Mouse (Mus musculus) stomach, embryonic 14.5 days (tissue): ENCODE results near the gene 4930518I15Rik. TPM values are rescaled to one million over a fixed set of nuclear protein-coding genes. Genes with fewer than 3 reads are reported as not detected.

Source experiments
- ATAC-seq: fragments of 200-750 bp; cut with Nextera tagmentation; 2 replicates; pipeline ENCODE4 v1.8.0; 2017; ENCODE audit warnings: low read depth, moderate TSS enrichment; ENCODE audit not compliant: insufficient number of reproducible peaks, insufficient read depth, low FRiP score
- H3K27ac ChIP-seq: fragments of 300-500 bp; sonication (generic); 2 replicates; pipeline ENCODE4 v1.5.1; 2014; ENCODE audit warnings: mild to moderate bottlenecking, low read length, moderate library complexity, mixed read lengths
- H3K27me3 ChIP-seq: fragments of 300-500 bp; sonication (generic); 2 replicates; pipeline ENCODE4 v1.6.1; 2014; ENCODE audit warnings: low read length, control low read depth, mixed read lengths; ENCODE audit not compliant: control insufficient read depth, insufficient read depth
- H3K36me3 ChIP-seq: fragments of 300-500 bp; sonication (generic); 2 replicates; pipeline ENCODE4 v1.6.1; 2014; ENCODE audit warnings: mild to moderate bottlenecking, control low read depth, low read length, moderate library complexity, mixed read lengths; ENCODE audit not compliant: control insufficient read depth, insufficient read depth
- H3K4me1 ChIP-seq: fragments of 300-500 bp; sonication (generic); 2 replicates; pipeline ENCODE4 v1.6.1; 2014; ENCODE audit warnings: low read length, control low read depth, mixed read lengths; ENCODE audit not compliant: control insufficient read depth, insufficient read depth
- H3K4me2 ChIP-seq: fragments of 300-500 bp; sonication (generic); replicated peaks from 2 replicates; pipeline ENCODE4 v1.6.1; 2014; ENCODE audit warnings: low read depth, low read length, control low read depth
- H3K4me3 ChIP-seq: fragments of 300-500 bp; sonication (generic); 2 replicates; pipeline ENCODE4 v1.5.1; 2014; ENCODE audit warnings: low read depth, low read length, control low read depth
- H3K9ac ChIP-seq: fragments of 300-500 bp; sonication (generic); replicated peaks from 2 replicates; pipeline ENCODE4 v1.6.1; 2014; ENCODE audit warnings: low read depth, mild to moderate bottlenecking, control low read depth, low read length, moderate library complexity, mixed read lengths
- H3K9me3 ChIP-seq: fragments of 300-500 bp; sonication (generic); 2 replicates; pipeline ENCODE4 v1.6.1; 2016; ENCODE audit warnings: low read depth, low read length, control low read depth; ENCODE audit not compliant: control insufficient read depth
- WGBS: fragments of 180-500 bp; shearing (Covaris S2); extraction: QIAGEN DNeasy Blood & Tissue Kit; methylation state at CpG from one replicate; pipeline ENCODE4 v1.1.7; 2014; 5-methylcytosine and 5-hydroxymethylcytosine counted together
- polyA plus RNA-seq: library from polyadenylated mRNA; unstranded; fragments of >200 nt; fragmentation: Nextera tagmentation; extraction: Ambion mirVana; gene quantifications from 2 replicates; pipeline ENCODE4 v1.2.1, GENCODE M21; 2014

The 4930518I15Rik gene
- polyA plus RNA-seq, 1 experiment from 2014 or later, result 9.1 TPM

DNA sequence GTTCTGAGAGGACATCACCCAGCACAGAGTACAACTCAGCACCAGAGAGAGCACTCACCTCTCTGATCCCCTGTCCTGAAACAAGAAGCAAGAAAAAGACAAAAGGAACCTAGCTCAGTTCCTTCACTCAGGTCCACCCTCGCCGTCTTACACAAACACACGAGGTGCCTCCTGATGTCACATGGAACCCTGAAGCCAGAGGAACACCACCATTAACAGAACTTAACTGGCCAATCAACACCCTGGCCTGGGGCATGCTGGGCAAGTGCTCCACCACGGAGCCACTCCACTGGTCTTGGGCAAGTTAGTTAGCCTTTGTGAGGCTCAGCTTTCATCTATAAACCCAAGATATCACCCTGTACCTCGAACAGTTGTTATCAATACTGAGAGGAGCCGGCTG lies 50.9 kb downstream of the 4930518I15Rik start:
- 65% methylated on average over 6 of the region's 6 CpGs for WGBS
- H3K9me3 ChIP-seq, result no peaks in the 10 kb centered on the region
- H3K27ac ChIP-seq, result no peak overlapping the region
- no peak overlapping the region for H3K4me3 ChIP-seq
- no peak for ATAC-seq
- H3K9ac ChIP-seq, result no peak overlapping the region
- H3K27me3 ChIP-seq, result no peaks in the 10 kb centered on the region
- no peaks in the 10 kb centered on the region for H3K36me3 ChIP-seq
- no peaks in the 10 kb centered on the region for H3K4me1 ChIP-seq
- H3K4me2 ChIP-seq, result no peak overlapping the region

Other genes with a start within 250 kb of the 4930518I15Rik start
- gene Dlgap4, start 244.2 kb downstream of the 4930518I15Rik start, polyA plus RNA-seq, result 77.6 and 88.5 TPM in 2 replicates
- 1,732 and 1,736 TPM in 2 replicates for gene Myl9, start 82.5 kb downstream of the 4930518I15Rik start, polyA plus RNA-seq
- gene Tgif2, start 17.9 kb downstream of the 4930518I15Rik start, polyA plus RNA-seq, result 67.1 and 73.7 TPM in 2 replicates
- 189 and 202 TPM in 2 replicates for gene Rab5if, start 5.2 kb upstream of the 4930518I15Rik start, polyA plus RNA-seq
- gene Sla2, start 29.2 kb upstream of the 4930518I15Rik start, polyA plus RNA-seq, result 0.22 and 0.28 TPM in 2 replicates
- gene Ndrg3, start 134.1 kb upstream of the 4930518I15Rik start, polyA plus RNA-seq, result 44.4 and 45.1 TPM in 2 replicates
- 36.4 and 38.7 TPM in 2 replicates for gene Dsn1, start 149.2 kb upstream of the 4930518I15Rik start, polyA plus RNA-seq
- 7.3 and 8.1 TPM in 2 replicates for gene Soga1, start 221.3 kb upstream of the 4930518I15Rik start, polyA plus RNA-seq
- not detected in 2 replicates for gene Tldc2, start 229.1 kb upstream of the 4930518I15Rik start, polyA plus RNA-seq